Mouse (Mus musculus): Measurements from ENCODE around the gene Gpatch2.

Gene Gpatch2

GRCm38 (mm10) chr1:187374418-187374817, 159.1 kb downstream of the Gpatch2 start:
- no peak for DNase-seq

- DNase-seq, result no peak
Measured at GRCm38 (mm10) chr1:187376946-187377671, 161.8 kb downstream of the Gpatch2 start.

- no peak for DNase-seq
Measured at GRCm38 (mm10) chr1:187377865-187378524, 162.7 kb downstream of the Gpatch2 start.

GRCm38 (mm10) chr1:187389476-187389875, 174.2 kb downstream of the Gpatch2 start:
- DNase-seq, result no peak

GRCm38 (mm10) chr1:187400834-187401233, 185.5 kb downstream of the Gpatch2 start:
- no peak for DNase-seq
